Mouse (Mus musculus) heart, embryonic 10.5 days (tissue): ENCODE data around the gene Ston2. TPM values are rescaled to one million over a fixed set of nuclear protein-coding genes. Genes with fewer than 3 reads are reported as not detected.
"Not testable (repeated sequence)": the region's sequence is repeated elsewhere in the genome, so short reads cannot be mapped to it uniquely, and the experiment has no call there.

Experiments
- DNase-seq: peaks from one replicate; pipeline ENCODE4 v3.0.0-alpha.2; 2017; ENCODE audit warnings: low spot score
- H3K27ac ChIP-seq: fragments of 300-500 bp; sonication (generic); 2 replicates; pipeline ENCODE4 v1.5.1; 2016; ENCODE audit warnings: mild to moderate bottlenecking
- H3K27me3 ChIP-seq: fragments of 300-500 bp; sonication (generic); 2 replicates; pipeline ENCODE4 v1.6.1; 2016; ENCODE audit warnings: mild to moderate bottlenecking; ENCODE audit not compliant: poor library complexity, insufficient read depth, severe bottlenecking
- H3K36me3 ChIP-seq: fragments of 300-500 bp; sonication (generic); 2 replicates; pipeline ENCODE4 v1.6.1; 2016; ENCODE audit warnings: mild to moderate bottlenecking, moderate library complexity
- H3K4me1 ChIP-seq: fragments of 300-500 bp; sonication (generic); 2 replicates; pipeline ENCODE4 v1.6.1; 2016; ENCODE audit warnings: mild to moderate bottlenecking
- H3K4me3 ChIP-seq: fragments of 300-500 bp; sonication (generic); 2 replicates; pipeline ENCODE4 v1.5.1; 2016; ENCODE audit warnings: mild to moderate bottlenecking, moderate library complexity
- H3K9me3 ChIP-seq: fragments of 300-500 bp; sonication (generic); 2 replicates; pipeline ENCODE4 v1.6.1; 2016; ENCODE audit warnings: mild to moderate bottlenecking, moderate library complexity
- WGBS: fragments of 180-500 bp; shearing (Covaris S2); methylation state at CpG from one replicate; pipeline ENCODE4 v1.1.7; 2016; 5-methylcytosine and 5-hydroxymethylcytosine counted together
- polyA plus RNA-seq: library from polyadenylated mRNA; unstranded; fragments of >200 nt; fragmentation: Nextera tagmentation; extraction: Ambion mirVana; gene quantifications from 2 replicates; pipeline ENCODE4 v1.2.1, GENCODE M21; 2016

The Ston2 gene
- polyA plus RNA-seq, 1 experiment from 2014 or later: 8.6 TPM

DNA sequence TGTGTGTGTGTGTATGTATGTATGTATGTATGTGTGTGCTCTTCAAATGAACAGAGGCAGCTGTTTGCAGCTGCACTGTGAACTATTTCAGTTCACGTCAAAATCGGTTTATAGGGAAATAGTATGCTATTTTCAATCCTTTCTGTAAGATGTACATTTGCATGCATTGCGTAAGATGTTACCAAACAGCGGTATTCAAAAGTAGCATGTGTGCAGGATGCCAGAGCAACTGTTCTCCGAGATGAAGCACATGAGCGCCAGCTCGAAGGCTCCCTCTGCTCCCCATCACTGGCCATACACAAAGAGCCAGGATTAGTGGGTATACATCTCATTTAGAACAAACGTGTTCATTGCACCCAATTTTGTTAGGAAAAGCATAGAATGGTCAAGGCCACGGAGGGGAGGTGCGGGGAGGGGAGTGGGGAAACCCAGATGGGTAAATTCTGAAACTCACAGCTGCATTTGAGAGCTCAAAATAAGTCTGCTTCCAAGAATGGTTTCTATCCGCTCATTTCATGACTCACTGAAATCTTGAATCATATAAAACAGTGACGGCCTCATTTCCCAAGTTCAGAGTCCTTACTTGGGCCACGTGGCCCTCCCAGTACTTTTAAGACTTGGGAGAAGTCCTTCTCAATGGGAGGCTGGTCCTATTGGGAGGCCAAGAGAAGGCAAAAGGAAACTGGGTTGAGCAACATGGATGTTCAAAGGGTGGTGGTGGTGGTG, 15.2 kb upstream of the Ston2 start:
- WGBS: 87% methylated on average over 13 of the region's 13 CpGs
- DNase-seq: no peak
- H3K27me3 ChIP-seq: no peaks in the 10 kb centered on the region
- no peak overlapping the region for H3K27ac ChIP-seq
- H3K36me3 ChIP-seq: peaks cover 10% of the 10 kb centered on the region; the same call in 1 of the 2 replicates
- H3K4me1 ChIP-seq: peaks cover 4% of the 10 kb centered on the region; the same call in 1 of the 2 replicates
- H3K4me3 ChIP-seq: no peak overlapping the region
- H3K9me3 ChIP-seq: no peaks in the 10 kb centered on the region

DNA sequence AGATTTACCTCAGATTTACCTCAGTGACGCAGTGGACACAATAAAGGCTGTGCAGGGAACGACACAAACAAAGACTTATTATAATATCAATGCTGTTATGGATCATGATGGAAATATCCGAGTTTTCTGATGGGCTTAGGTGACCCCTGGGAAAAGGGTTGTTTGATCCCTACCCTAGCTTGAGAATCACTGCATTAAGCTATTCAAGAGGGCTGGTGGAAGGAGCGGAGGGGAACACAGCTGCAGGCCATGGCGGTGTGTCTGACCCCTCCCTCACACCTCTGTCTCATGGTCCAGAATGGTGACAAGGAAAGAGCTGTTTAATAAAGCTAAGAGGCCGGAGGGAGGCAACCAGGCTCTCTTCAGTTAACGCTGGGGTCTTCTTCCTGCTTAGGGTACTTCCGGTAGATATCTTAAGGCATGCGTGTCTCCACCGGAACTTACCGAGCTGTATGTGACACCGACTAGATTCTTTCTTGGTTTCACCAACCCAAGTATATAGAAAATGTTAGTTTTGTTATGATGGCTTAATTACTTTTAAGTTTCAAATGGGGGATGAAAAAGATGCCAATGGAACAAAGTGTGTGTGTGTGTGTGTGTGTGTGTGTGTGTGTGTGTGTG, 14.5 kb upstream of the Ston2 start:
- Histone ChIP-seq H3K27me3 (no peaks in the 10 kb centered on the region), H3K4me1 (peaks cover 4% of the 10 kb centered on the region; the same call in 1 of the 2 replicates), H3K9me3 (no peaks in the 10 kb centered on the region), H3K4me3 (no peak overlapping the region), H3K27ac (no peak overlapping the region), H3K36me3 (0 out of 2 replicates have a peak, but pooled peaks cover 3% of the 10 kb centered on the region)
- no peak for DNase-seq
- WGBS: 86% methylated on average over 12 of the region's 12 CpGs

DNA sequence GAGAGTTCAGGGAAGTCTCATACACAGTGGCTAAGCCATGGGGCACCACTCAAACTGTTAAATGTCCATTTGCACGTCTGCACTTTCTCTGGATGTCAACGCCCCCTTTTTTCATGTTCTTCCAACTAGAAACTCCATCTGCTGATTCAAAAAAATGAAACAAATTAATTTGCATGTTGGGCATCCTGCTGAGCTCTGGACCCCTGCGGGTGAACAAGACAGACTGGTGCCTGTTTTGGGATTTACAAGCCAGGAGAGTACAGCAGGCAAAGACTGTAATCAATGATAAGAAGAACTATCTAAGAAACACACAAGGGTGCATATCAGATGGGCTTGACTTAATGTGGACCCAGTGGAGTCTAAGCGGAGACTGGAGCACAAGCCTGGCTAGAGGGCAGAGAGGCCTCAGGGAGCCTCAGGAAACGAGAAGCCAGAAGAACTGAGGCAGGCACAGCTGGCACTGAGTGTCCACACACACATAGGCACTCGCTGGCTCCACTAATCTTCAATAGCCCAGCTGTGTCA, 12.7 kb upstream of the Ston2 start:
- Histone ChIP-seq H3K36me3 (no peaks in the 10 kb centered on the region), H3K4me1 (peaks cover 4% of the 10 kb centered on the region; the same call in 1 of the 2 replicates), H3K4me3 (no peak overlapping the region), H3K27ac (no peak overlapping the region), H3K9me3 (no peaks in the 10 kb centered on the region), H3K27me3 (no peaks in the 10 kb centered on the region)
- DNase-seq: no peak
- 65% methylated on average over 6 of the region's 6 CpGs for WGBS

DNA sequence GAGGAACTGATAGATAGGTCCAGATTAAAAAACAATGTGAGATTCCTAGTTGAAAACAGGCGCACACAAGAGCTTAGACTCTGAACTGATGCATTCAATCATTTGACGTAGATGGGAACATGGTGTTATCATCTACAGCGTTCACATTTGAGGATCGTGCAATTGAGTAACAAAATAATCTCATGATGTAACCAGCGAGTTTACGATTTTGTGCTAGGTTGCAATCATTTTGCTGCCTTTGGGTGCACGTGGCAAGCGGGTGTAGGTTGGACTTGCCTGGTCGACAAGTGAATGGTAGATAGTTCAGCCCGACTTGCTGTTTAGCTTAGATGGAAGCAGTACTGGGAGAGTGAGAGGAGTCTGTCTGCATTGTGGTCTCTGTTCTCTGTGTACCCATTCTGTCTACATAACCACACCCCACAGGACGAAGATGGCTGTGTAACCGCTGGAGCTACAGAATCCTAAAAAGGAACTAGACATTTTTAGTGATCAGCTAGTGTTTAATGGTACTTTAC, 11.7 kb upstream of the Ston2 start:
- Histone ChIP-seq H3K27ac (no peak overlapping the region), H3K27me3 (no peaks in the 10 kb centered on the region), H3K4me1 (no peaks in the 10 kb centered on the region), H3K4me3 (no peak overlapping the region), H3K9me3 (no peaks in the 10 kb centered on the region), H3K36me3 (no peaks in the 10 kb centered on the region)
- no peak for DNase-seq
- 72% methylated on average over 12 of the region's 12 CpGs for WGBS

DNA sequence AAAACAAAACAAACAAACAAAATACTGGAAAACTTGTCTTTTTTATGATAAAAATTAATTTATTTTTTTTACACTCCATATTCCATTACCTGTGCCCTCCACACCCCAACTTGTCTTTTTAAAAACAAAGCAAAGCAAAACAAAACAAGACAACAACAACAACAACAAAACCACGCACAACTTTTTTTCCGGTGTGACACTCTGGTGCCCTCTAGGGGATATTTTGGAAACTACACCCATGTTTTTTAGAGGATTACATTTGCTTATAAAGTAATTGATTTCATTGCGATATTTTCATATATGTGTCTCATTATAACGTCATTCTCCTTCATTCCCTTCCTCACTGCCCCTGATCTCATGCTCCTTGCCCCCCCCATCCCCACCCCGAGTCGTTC, 11.2 kb upstream of the Ston2 start:
- H3K27ac ChIP-seq: no peak overlapping the region
- no peaks in the 10 kb centered on the region for H3K27me3 ChIP-seq
- H3K4me3 ChIP-seq: no peak overlapping the region
- no peaks in the 10 kb centered on the region for H3K4me1 ChIP-seq
- no peak for DNase-seq
- no peaks in the 10 kb centered on the region for H3K9me3 ChIP-seq
- 20% methylated on average over 6 of the region's 6 CpGs for whole genome bisulfite sequencing
- H3K36me3 ChIP-seq: no peaks in the 10 kb centered on the region

DNA sequence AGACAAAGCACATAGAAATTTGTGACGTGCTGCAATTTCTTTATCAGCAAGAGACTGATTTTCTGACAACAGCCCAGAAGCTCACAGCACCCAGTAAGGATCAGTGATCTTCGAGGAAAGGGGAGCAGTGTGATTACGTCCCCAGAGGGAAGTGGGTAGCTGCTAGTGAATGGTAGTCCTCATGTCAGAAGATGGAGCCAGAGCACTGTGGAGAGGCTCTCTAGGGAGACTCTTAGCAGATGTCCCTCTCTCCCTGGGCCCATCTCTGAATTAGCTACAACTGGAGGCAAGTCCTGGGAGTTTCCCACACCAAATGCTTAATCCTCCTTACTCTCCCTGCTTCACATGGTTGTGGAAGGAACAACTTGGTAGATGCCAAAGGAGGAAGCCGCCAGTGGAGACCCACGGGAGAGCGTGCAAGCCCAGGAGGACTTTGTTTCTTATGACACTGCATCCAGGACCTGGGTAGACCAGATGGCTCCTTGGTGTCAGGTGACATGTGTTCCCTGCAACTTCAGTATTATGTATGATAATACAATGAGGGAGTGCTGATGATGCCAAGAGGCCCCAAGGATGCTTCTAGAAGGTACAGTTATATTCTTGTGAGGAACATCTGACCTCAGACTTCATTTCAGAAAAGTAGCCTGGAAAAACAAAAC, 10.7 kb upstream of the Ston2 start:
- Histone ChIP-seq H3K27ac (no peak overlapping the region), H3K36me3 (no peaks in the 10 kb centered on the region), H3K27me3 (no peaks in the 10 kb centered on the region), H3K4me1 (no peaks in the 10 kb centered on the region), H3K4me3 (no peak overlapping the region), H3K9me3 (no peaks in the 10 kb centered on the region)
- DNase-seq: no peak
- WGBS: 73% methylated on average over 6 of the region's 6 CpGs

DNA sequence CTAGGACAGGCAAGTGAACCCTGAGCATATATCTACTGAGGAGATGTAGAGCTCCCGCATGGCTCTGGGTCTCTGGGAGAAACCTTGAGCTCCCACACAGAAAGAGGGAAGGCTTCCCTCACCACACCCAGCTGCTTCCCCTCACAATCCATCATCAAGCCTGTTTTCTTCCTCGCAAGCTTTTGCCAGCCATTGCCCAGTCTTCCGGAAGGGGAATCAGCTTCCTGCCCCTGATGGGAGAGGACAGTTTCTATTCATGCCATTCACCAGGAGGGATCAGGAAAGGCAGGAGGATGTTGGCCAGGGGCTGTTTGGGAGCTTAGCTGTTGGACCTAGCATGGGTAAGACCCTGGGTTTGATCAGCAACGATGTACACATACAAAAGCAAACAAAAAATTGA, 8.6 kb upstream of the Ston2 start:
- Histone ChIP-seq H3K27me3 (no peaks in the 10 kb centered on the region), H3K4me1 (peaks cover 8% of the 10 kb centered on the region; the same call in 1 of the 2 replicates), H3K36me3 (no peaks in the 10 kb centered on the region), H3K27ac (no peak overlapping the region), H3K4me3 (no peak overlapping the region), H3K9me3 (no peaks in the 10 kb centered on the region)
- 68% methylated on average over 4 of the region's 4 CpGs for WGBS
- DNase-seq: no peak

DNA sequence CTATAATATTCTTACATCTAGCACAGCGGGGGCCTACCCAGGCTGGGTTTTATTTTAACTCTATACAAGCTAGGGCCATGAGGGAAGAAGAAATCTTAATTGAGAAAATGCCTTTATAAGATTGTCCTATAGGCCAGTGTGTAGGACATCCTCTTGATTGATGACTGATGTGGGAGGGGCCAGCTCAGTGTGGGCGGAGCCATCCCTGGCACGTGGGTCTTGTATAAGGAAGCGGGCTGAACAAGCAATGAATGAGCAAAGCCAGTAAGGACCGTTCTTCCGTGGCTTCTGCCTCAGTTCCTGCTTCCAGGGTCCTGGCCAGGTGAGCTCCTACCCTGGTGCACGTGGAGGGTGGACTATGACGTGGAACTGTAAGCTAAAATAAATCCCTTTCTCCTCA, 5.1 kb upstream of the Ston2 start:
- 72% methylated on average over 8 of the region's 8 CpGs for WGBS
- Histone ChIP-seq H3K27me3 (no peaks in the 10 kb centered on the region), H3K4me1 (peaks cover 10% of the 10 kb centered on the region; the same call in 1 of the 2 replicates), H3K9me3 (no peaks in the 10 kb centered on the region), H3K36me3 (no peaks in the 10 kb centered on the region), H3K27ac (no peak overlapping the region), H3K4me3 (no peak overlapping the region)
- DNase-seq: no peak

DNA sequence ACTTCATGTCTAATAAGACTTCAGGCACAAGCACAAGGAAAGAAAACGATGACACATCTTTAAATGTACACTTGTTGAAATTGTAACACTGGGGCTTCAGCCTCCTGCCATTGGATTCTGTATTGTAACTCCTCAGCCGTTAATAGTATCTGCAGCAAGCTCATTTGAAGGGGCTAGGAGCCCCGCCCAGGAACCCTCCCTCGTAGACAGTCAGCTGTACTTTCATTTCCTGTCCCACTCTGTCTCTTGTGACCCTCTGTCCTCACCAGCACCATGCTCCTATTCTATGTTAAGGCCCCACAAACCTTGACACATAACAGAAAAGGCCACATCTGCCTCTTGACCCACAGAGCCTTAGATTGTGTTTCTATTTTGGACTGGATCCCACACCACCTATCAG, 3.6 kb upstream of the Ston2 start:
- peaks cover 10% of the 10 kb centered on the region; the same call in 1 of the 2 replicates for H3K4me1 ChIP-seq
- peaks cover 6% of the 10 kb centered on the region; the same call in 1 of the 2 replicates for H3K27me3 ChIP-seq
- no peaks in the 10 kb centered on the region for H3K9me3 ChIP-seq
- no peak overlapping the region for H3K4me3 ChIP-seq
- H3K36me3 ChIP-seq: no peaks in the 10 kb centered on the region
- 51% methylated on average over 4 of the region's 4 CpGs for WGBS
- H3K27ac ChIP-seq: no peak overlapping the region
- no peak for DNase-seq

DNA sequence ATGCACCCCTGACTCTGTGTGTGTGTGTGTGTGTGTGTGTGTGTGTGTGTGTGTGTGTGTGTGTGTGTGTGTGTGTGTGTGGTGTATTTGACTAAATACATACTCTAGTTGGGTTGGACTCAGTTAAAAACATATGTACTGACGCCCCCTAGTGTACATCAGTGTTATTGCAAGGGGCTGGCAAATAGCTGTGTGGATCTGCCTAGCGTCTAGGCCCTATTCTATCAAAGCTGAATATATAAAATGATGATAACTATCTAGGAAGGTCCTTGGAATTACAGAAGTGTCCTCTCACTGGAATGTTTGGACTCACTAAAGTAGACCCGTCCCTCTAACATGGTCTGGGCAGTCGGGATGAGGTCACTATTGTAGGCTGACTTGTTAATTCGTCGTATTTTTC, 1.6 kb upstream of the Ston2 start:
- peaks cover 6% of the 10 kb centered on the region; the same call in 1 of the 2 replicates for H3K27me3 ChIP-seq
- H3K27ac ChIP-seq: no peak overlapping the region
- H3K4me1 ChIP-seq: peaks cover 15% of the 10 kb centered on the region; the same call in 1 of the 2 replicates
- 55% methylated on average over 6 of the region's 6 CpGs for WGBS
- no peaks in the 10 kb centered on the region for H3K9me3 ChIP-seq
- no peaks in the 10 kb centered on the region for H3K36me3 ChIP-seq
- H3K4me3 ChIP-seq: no peak overlapping the region
- no peak for DNase-seq

DNA sequence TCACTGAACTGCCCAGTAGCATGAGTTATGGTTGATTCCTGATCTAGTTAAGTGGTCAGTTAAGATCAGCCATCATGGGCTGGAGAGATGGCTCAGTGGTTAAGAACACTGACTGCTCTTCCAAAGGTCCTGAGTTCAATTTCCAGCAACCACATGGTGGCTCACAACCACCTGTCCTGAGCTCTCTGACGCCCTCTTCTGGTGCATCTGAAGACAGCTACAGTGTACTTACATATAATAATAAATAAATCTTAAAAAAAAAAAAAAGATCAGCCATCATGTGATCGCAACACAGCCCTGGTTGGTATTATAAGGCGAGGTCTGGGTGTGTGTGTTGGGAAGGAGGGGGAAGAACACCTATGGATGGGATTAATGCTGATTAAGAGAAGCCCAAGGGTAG, 259 bp upstream of the Ston2 start:
- not testable (repeated sequence) for H3K27me3 ChIP-seq, H3K4me3 ChIP-seq, H3K9me3 ChIP-seq, H3K27ac ChIP-seq, H3K36me3 ChIP-seq, DNase-seq
- peaks cover 15% of the 10 kb centered on the region; the same call in 1 of the 2 replicates for H3K4me1 ChIP-seq
- 68% methylated on average over 3 of the region's 3 CpGs for WGBS

DNA sequence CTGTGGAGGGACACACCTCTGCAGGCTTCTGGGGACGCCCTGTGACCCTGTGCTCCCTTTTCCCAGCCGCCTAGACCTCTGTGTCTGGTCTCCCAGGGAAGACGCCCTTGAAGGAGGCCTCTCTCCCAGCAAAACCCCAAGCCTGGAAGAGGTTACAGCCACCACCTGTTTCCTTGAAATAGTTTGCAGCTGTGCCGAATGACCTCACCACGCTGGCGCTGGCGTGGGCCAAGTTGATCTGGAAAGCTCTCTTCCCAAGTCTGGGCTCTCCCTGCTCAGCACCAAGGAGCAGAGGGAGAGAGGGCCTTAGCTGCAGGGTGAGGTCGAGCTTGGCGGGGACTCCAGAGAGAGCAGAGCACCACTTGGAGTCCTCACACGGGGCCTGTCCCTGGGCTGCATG, 1.8 kb downstream of the Ston2 start:
- WGBS: 40% methylated on average over 10 of the region's 10 CpGs

DNA sequence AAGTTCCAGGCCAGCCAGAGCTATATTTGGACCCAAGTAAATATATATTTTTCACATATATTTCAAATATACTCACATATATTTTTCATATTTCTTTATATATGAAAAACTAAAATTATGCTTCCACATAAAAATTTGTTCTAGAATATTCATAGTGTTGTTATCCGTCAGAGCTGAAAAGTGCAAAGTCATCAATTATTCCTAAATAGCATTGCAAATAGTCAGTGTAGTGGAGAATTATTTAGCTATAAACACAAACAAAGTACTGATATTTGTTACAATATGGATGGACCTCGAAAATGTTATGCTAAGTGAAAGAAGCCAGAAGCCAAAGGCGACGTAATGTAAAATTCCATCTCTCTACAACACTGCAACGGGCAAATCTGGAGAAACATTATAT, 6.8 kb downstream of the Ston2 start:
- DNase-seq: no peak
- Histone ChIP-seq H3K9me3 (no peaks in the 10 kb centered on the region), H3K27ac (no peak overlapping the region), H3K4me1 (peaks cover 19% of the 10 kb centered on the region), H3K27me3 (peaks cover 39% of the 10 kb centered on the region), H3K36me3 (no peaks in the 10 kb centered on the region), H3K4me3 (no peak overlapping the region)
- WGBS: 85% methylated on average over 5 of the region's 5 CpGs

More for the DNA sequence above, 1.8 kb downstream of the Ston2 start:
- H3K4me1 ChIP-seq: peaks cover 6% of the 10 kb centered on the region; the same call in 1 of the 2 replicates
- no peak for DNase-seq
- no peak overlapping the region for H3K27ac ChIP-seq
- no peaks in the 10 kb centered on the region for H3K36me3 ChIP-seq
- peaks cover 6% of the 10 kb centered on the region; the same call in 1 of the 2 replicates for H3K27me3 ChIP-seq
- no peaks in the 10 kb centered on the region for H3K9me3 ChIP-seq
- H3K4me3 ChIP-seq: no peak overlapping the region
